8 mouse cellular contexts compared by ENCODE assay signal in genomic region chr12:85451693-85452491, GRCm38 (mm10). TPM values are rescaled to one million over a fixed set of nuclear protein-coding genes. Genes with fewer than 3 reads are reported as not detected.
DNase-seq lines count a peak whose midpoint lies in the region; ATAC-seq and TF ChIP-seq lines count a peak whose summit lies in the region.

No protein-coding gene starts in this region.

- H3K9ac ChIP-seq in intestine, postnatal 0 days (ENCODE audit: low read depth, low read length) = 0 out of 2 replicates have a peak overlapping the region, but pooled peaks have one; percentile 22

- peak overlapping the region; percentile 91 for H3K27ac ChIP-seq in intestine, postnatal 0 days (ENCODE audit: low read depth, low read length)

- H3K27me3 ChIP-seq in E14TG2a.4 (ENCODE audit: insufficient read depth, low read length) = no peaks in the 10 kb centered on the region
- H3K27me3 ChIP-seq in intestine, postnatal 0 days (replicated peaks; ENCODE audit: control insufficient read depth, insufficient read depth, low read length) = no peaks in the 10 kb centered on the region

- intact Hi-C loops in left cerebral cortex, postnatal 25 days (cut with DNase I) = no loop called here

- H3K9me3 ChIP-seq in E14TG2a.4 (ENCODE audit: low read length) = no peaks in the 10 kb centered on the region
- H3K9me3 ChIP-seq in intestine, postnatal 0 days (ENCODE audit: control insufficient read depth) = no peaks in the 10 kb centered on the region

- DNase-seq in adrenal gland, postnatal 14 days = peak; percentile 73
- DNase-seq in lung, postnatal 4 days = peak; percentile 75 to 91
- no peak for DNase-seq in layer of hippocampus, adult 18-20 months (ENCODE audit: low spot score in 2 of 2)
- DNase-seq in spleen, adult 18-20 months = no peak
- no peak for DNase-seq in left cerebral cortex, postnatal 25 days (ENCODE audit: low spot score in 2 of 2)
- no peak for DNase-seq in spleen, postnatal 10 days (ENCODE audit: low spot score in 2 of 2)

- H3K4me1 ChIP-seq in E14TG2a.4 (replicated peaks; ENCODE audit: low read depth, low read length) = peaks cover 68% of the 10 kb centered on the region
- H3K4me1 ChIP-seq in intestine, postnatal 0 days (replicated peaks; ENCODE audit: control insufficient read depth, insufficient read depth, low read length) = peaks cover 23% of the 10 kb centered on the region; the same call in 1 of the 2 replicates

- H3K4me3 ChIP-seq in E14TG2a.4 (replicated peaks; ENCODE audit: low read length) = peak overlapping the region; percentile 70
- H3K4me3 ChIP-seq in intestine, postnatal 0 days (ENCODE audit: low read depth, low read length) = no peak overlapping the region

- H3K36me3 ChIP-seq in E14TG2a.4 (ENCODE audit: insufficient read depth, low read length) = no peaks in the 10 kb centered on the region
- H3K36me3 ChIP-seq in intestine, postnatal 0 days (ENCODE audit: control insufficient read depth, insufficient read depth) = no peaks in the 10 kb centered on the region

- ATAC-seq in intestine, postnatal 0 days = peak; percentile 67

- TF ChIP-seq CTCF in E14TG2a.4 (conservative IDR thresholded peaks at IDR 0.05; ENCODE audit: low read length) = no peak
- TF ChIP-seq CTCF in intestine, postnatal 0 days (IDR thresholded peaks at IDR 0.05; ENCODE audit: low read depth) = no peak

- H3K4me2 ChIP-seq in intestine, postnatal 0 days (replicated peaks; ENCODE audit: low read depth) = peak overlapping the region; percentile 51

- WGBS in intestine, postnatal 0 days = 15% methylated on average over 22 of the region's 22 CpGs

RNA-seq across cellular contexts. Expression of gene Fos, which starts 21.8 kb away (rescaled TPM):
- total RNA-seq in adrenal gland, postnatal 14 days (2021) = 11.8 and 39.6 TPM in 2 replicates
- 22.4 and 27.1 TPM in 2 replicates for polyA plus RNA-seq in intestine, postnatal 0 days (2015; fragmentation: Nextera tagmentation; extraction: Ambion mirVana)
- 10 to 100 TPM; 26.1 to 28.2 TPM for total RNA-seq in layer of hippocampus, adult 18-20 months (2021)
- total RNA-seq in left cerebral cortex, postnatal 25 days (2021) = 10 to 100 TPM; 47.2 to 55.9 TPM

Comparison
In these comparisons a context has a peak if more than half of its experiments do, and no peak if none do; other contexts are left out.
1. DNase-seq: peak in adrenal gland, postnatal 14 days (single experiment) and lung, postnatal 4 days (2 of 2); none in layer of hippocampus, adult 18-20 months (0 of 2), spleen, adult 18-20 months (0 of 2), left cerebral cortex, postnatal 25 days (0 of 2) and spleen, postnatal 10 days (0 of 2).